Mouse (Mus musculus): ENCODE results near the gene Muc1. TPM values are rescaled to one million over a fixed set of nuclear protein-coding genes. Genes with fewer than 3 reads are reported as not detected.

Muc1 gene
- total RNA-seq, 2 experiments from 2014 or later = 0.13 to 0.22 TPM

- TF ChIP-seq CTCF (IDR thresholded peaks at IDR 0.05) = no peak
- DNase-seq = no peak
- H3K4me3 ChIP-seq = no peak overlapping the region
- H3K27ac ChIP-seq = peak overlapping the region; percentile 81
- intact Hi-C loops (cut with DNase I) = no loop called here
Measured at GRCm38 (mm10) chr3:89262417-89262816, 33.6 kb downstream of the Muc1 start.

- intact Hi-C loops (cut with DNase I) = loop anchor here (2.0 kb wide), 2 partner anchors 14 to 16 kb away; partner anchors contain the start of gene Efna1
- H3K27ac ChIP-seq = peak overlapping the region; percentile 93
- peak; percentile 83 for DNase-seq
- H3K4me3 ChIP-seq = peak overlapping the region; percentile 84
- TF ChIP-seq CTCF (IDR thresholded peaks at IDR 0.05) = no peak
Measured at GRCm38 (mm10) chr3:89266439-89266893, 37.6 kb downstream of the Muc1 start.

GRCm38 (mm10) chr3:89268916-89269315 lies 40.1 kb downstream of the Muc1 start:
- no peak for DNase-seq
- peak overlapping the region; percentile 88 for H3K4me3 ChIP-seq
- TF ChIP-seq CTCF (IDR thresholded peaks at IDR 0.05) = no peak
- H3K27ac ChIP-seq = peak overlapping the region; percentile 90
- intact Hi-C loops (cut with DNase I) = no loop called here

DNA sequence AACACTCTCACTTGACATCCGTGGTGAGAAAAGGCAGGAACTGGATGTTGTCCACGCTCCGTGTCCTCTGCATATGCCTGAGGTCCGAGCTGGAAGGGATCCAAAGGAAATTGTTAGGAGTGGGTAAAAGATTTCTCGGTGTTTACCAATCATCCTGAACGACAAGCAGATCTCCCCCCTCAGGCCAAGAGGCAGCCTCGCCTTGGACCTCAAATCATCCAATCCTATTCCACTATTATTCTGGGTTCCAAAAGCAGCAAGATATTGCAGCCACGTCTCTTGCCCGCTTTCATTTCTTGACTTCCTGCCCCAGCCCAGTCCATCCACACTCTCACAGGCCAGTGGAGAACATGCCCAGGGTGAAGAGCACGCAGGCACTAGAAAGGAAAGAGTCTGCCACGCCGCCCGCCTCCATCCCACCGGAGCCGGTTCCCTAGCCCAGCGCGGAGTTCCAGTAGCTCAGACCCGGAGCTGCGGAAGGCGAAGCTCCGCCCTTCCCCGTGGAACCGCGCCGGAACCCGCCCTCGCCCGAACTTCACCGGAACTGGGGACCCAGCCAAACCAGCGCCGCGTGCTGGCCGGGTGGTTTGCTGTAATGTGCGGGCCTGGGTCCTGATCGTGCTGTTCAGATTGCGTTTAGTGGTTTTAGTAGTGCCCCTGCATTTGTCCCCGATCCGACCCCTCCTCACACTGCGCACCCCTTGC lies 41.3 kb downstream of the Muc1 start, which contains the start of gene Slc50a1:
Slc50a1 (minus strand) TSS at position 520 of the 705 bp plus-strand sequence.
- peak; percentile 64 for TF ChIP-seq CTCF (IDR thresholded peaks at IDR 0.05)
- peak; percentile 95 for DNase-seq
- peak within 1 kb of the TSS; percentile 88 for H3K4me3 ChIP-seq
- peak within 1 kb of the TSS; percentile 90 for H3K27ac ChIP-seq
- intact Hi-C loops (cut with DNase I) = no loop called here

DNA sequence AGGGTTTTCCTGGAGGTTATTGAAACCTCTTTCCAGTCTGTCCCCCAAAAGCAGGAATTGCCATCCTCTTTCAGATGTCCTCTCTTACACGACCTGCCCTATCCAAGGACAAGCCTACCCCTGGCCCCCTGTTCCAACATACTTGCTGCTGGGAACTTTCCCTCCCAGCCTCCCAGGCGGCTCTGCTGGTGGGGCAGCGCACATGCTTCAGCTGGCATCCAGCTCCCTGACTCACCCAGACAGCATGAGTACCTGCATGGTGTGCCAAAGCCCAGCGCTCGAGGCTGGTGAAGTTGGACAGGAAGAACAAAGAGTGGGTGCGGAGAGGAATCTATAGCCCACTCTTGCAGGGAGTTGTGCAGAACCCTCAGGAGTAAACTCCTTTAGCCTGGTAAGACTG lies 42.0 kb downstream of the Muc1 start:
- TF ChIP-seq CTCF (IDR thresholded peaks at IDR 0.05) = no peak
- Histone ChIP-seq H3K4me3 (peak overlapping the region; percentile 88), H3K27ac (peak overlapping the region; percentile 90)
- DNase-seq = peak; percentile 73
- intact Hi-C loops (cut with DNase I) = no loop called here

- intact Hi-C loops (cut with DNase I) = no loop called here
- peak overlapping the region; percentile 1; the same call in 1 of the 2 replicates for H3K27ac ChIP-seq
- DNase-seq = peak; percentile 47
Measured at GRCm38 (mm10) chr3:89271760-89272159, 42.9 kb downstream of the Muc1 start.

GRCm38 (mm10) chr3:89276061-89276460 lies 47.2 kb downstream of the Muc1 start:
- peak overlapping the region; percentile 96 for H3K27ac ChIP-seq
- intact Hi-C loops (cut with DNase I) = no loop called here
- DNase-seq = no peak
- H3K4me3 ChIP-seq = peak overlapping the region; percentile 85
- no peak for TF ChIP-seq CTCF (IDR thresholded peaks at IDR 0.05)

More at GRCm38 (mm10) chr3:89271760-89272159, 42.9 kb downstream of the Muc1 start:
- TF ChIP-seq CTCF (IDR thresholded peaks at IDR 0.05) = no peak
- peak overlapping the region; percentile 11; the same call in 1 of the 2 replicates for H3K4me3 ChIP-seq

- H3K27ac ChIP-seq = peak overlapping the region; percentile 96
- TF ChIP-seq CTCF (IDR thresholded peaks at IDR 0.05) = no peak
- intact Hi-C loops (cut with DNase I) = no loop called here
- peak; percentile 81 for DNase-seq
- peak overlapping the region; percentile 85 for H3K4me3 ChIP-seq
Measured at GRCm38 (mm10) chr3:89277281-89278021, 48.6 kb downstream of the Muc1 start.

GRCm38 (mm10) chr3:89278107-89278506 lies 49.2 kb downstream of the Muc1 start:
- Histone ChIP-seq H3K27ac (peak overlapping the region; percentile 96), H3K4me3 (peak overlapping the region; percentile 85)
- no peak for TF ChIP-seq CTCF (IDR thresholded peaks at IDR 0.05)
- DNase-seq = peak; percentile 72
- intact Hi-C loops (cut with DNase I) = no loop called here

GRCm38 (mm10) chr3:89278643-89279042 lies 49.8 kb downstream of the Muc1 start:
- Histone ChIP-seq H3K27ac (peak overlapping the region; percentile 96), H3K4me3 (peak overlapping the region; percentile 85)
- intact Hi-C loops (cut with DNase I) = no loop called here
- DNase-seq = no peak
- no peak for TF ChIP-seq CTCF (IDR thresholded peaks at IDR 0.05)

DNA sequence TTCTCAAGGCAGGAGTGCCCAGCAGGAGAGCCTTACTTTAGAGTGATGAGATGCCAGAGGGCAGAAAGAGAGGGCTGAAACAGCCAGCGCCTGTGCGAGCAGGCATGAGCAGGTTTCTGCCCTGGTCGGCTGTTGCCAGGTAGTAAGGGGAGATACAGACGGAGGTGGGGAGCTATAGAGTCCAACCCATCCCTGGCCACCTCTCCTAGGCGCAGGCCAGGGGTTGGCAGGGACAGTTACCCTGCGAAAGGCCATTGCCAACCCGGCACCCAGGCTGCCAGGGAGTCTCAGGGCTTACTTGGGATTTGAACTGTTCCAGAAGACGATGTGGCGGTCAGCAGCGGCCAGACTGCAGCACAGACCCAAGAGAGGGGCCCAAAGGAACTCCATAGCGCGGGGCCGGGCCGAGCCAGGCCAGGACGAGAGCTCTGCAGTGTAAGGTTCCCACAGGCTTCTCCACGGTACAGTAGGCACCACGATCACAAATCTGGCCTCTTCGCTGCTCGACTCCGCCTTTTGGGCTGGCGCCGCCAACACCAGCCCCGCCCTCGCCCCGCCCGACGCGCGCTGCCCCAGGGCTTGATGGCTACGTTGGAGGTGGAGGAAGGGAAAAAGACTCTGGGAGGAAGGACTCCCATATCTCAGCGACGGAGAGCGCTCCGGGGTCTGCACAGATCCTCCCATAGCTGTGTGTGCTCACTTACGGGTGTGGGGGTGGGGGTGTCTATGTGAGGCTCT lies 50.5 kb downstream of the Muc1 start:
- intact Hi-C loops (cut with DNase I) = no loop called here
- no peak for TF ChIP-seq CTCF (IDR thresholded peaks at IDR 0.05)
- peak overlapping the region; percentile 96 for H3K27ac ChIP-seq
- H3K4me3 ChIP-seq = peak overlapping the region; percentile 85
- DNase-seq = peak; percentile 92

GRCm38 (mm10) chr3:89280050-89280605 lies 51.3 kb downstream of the Muc1 start:
- peak; percentile 39 for DNase-seq
- Histone ChIP-seq H3K4me3 (peak overlapping the region; percentile 85), H3K27ac (peak overlapping the region; percentile 96)
- TF ChIP-seq CTCF (IDR thresholded peaks at IDR 0.05) = no peak
- intact Hi-C loops (cut with DNase I) = loop anchor here (2.0 kb wide), 1 partner anchor 13 kb away; no protein-coding TSS in a partner anchor
